Mouse (Mus musculus): Measurements from ENCODE around the gene Esp34. TPM values are rescaled to one million over a fixed set of nuclear protein-coding genes. Genes with fewer than 3 reads are reported as not detected.

The Esp34 gene
- polyA plus RNA-seq (2015; fragmentation: Nextera tagmentation; extraction: Ambion mirVana), result not detected in 2 replicates

GRCm38 (mm10) chr17:38553892-38554291 is at the start of gene Esp34:
Gene Esp34, plus strand, starts transcription at chr17:38554192.
- Histone ChIP-seq H3K27me3 (no peaks in the 10 kb centered on the region), H3K4me1 (replicated peaks) (no peaks in the 10 kb centered on the region), H3K36me3 (no peaks in the 10 kb centered on the region), H3K9me3 (peaks cover 15% of the 10 kb centered on the region), H3K27ac (replicated peaks) (no peak within 1 kb of the TSS), H3K4me2 (no peak within 1 kb of the TSS), H3K9ac (no peak within 1 kb of the TSS), H3K4me3 (no peak within 1 kb of the TSS)
- ATAC-seq (ENCODE audit: low read depth), result no peak
- 86% methylated on average over 1 of the region's 1 CpGs for WGBS

GRCm38 (mm10) chr17:38562527-38562926 is 8.5 kb downstream of the Esp34 start:
- Histone ChIP-seq H3K4me3 (no peak overlapping the region), H3K36me3 (no peaks in the 10 kb centered on the region), H3K4me2 (no peak overlapping the region), H3K27ac (replicated peaks) (no peak overlapping the region), H3K9ac (no peak overlapping the region), H3K27me3 (no peaks in the 10 kb centered on the region), H3K4me1 (replicated peaks) (no peaks in the 10 kb centered on the region), H3K9me3 (peaks cover 7% of the 10 kb centered on the region)
- 70% methylated on average over 5 of the region's 5 CpGs for WGBS
- no peak for ATAC-seq (ENCODE audit: low read depth)

Other genes with a start within 250 kb of the Esp34 start
- not detected in 2 replicates for gene Olfr137, start 246.6 kb upstream of the Esp34 start, polyA plus RNA-seq (2015; fragmentation: Nextera tagmentation; extraction: Ambion mirVana)
- not detected in 2 replicates for gene Olfr136, start 224.4 kb upstream of the Esp34 start, polyA plus RNA-seq (2015; fragmentation: Nextera tagmentation; extraction: Ambion mirVana)
- not detected in 2 replicates for gene Esp36, start 134.0 kb upstream of the Esp34 start, polyA plus RNA-seq (2015; fragmentation: Nextera tagmentation; extraction: Ambion mirVana)
- not detected in 2 replicates for gene Esp31, start 85.3 kb downstream of the Esp34 start, polyA plus RNA-seq (2015; fragmentation: Nextera tagmentation; extraction: Ambion mirVana)